In genomic region chr8:85082169-85082568, GRCm38 (mm10) we compare ENCODE assay signal across 1 mouse cellular context.
TF ChIP-seq lines count a peak whose summit lies in the region.

No protein-coding gene starts in this region.

TF ChIP-seq in MEL, 35 proteins besides CTCF, POLR2A, EP300 and RAD21:
- peak; percentile 63; the same call in 1 of the 2 replicates for TF ChIP-seq ETS1 (IDR thresholded peaks at IDR 0.05; ENCODE audit: low read depth, low read length)
- TF ChIP-seq SIN3A (IDR thresholded peaks at IDR 0.05; ENCODE audit: low read length), result peak; percentile 36
- peak; percentile 31; the same call in 1 of the 2 replicates for TF ChIP-seq ZNF384 (IDR thresholded peaks at IDR 0.05; ENCODE audit: low read depth, low read length)
- TF ChIP-seq CHD1 (IDR thresholded peaks at IDR 0.05; ENCODE audit: low read depth, low read length), result 0 out of 2 replicates have a peak, but pooled peaks have one; percentile 38
- peak; percentile 18; the same call in 1 of the 2 replicates for TF ChIP-seq NELFE (IDR thresholded peaks at IDR 0.05; ENCODE audit: low read depth, low read length)
- TF ChIP-seq MXI1 (IDR thresholded peaks at IDR 0.05; ENCODE audit: low read depth, low read length), result peak; percentile 48
